8 mouse cellular contexts compared by ENCODE assay signal in genomic region chrX:164183844-164184243, GRCm38 (mm10). TPM values are rescaled to one million over a fixed set of nuclear protein-coding genes. Genes with fewer than 3 reads are reported as not detected.
DNase-seq lines count a peak whose midpoint lies in the region; ATAC-seq and TF ChIP-seq lines count a peak whose summit lies in the region.

No protein-coding gene starts in this region.

- no peaks in the 10 kb centered on the region for H3K4me1 ChIP-seq in forebrain, embryonic 10.5 days
- no peaks in the 10 kb centered on the region for H3K4me1 ChIP-seq in forebrain, embryonic 15.5 days
- H3K4me1 ChIP-seq in liver, embryonic 14.5 days (replicated peaks; ENCODE audit: control insufficient read depth in 2 of 2, insufficient read depth in 2 of 2, low read length in 1 of 2): no peaks in the 10 kb centered on the region

- no peak for TF ChIP-seq EP300 in liver, embryonic 14.5 days (IDR thresholded peaks at IDR 0.05; ENCODE audit: low read depth)

- ATAC-seq in forebrain, embryonic 15.5 days (replicated peaks): no peak
- no peak for ATAC-seq in liver, embryonic 14.5 days (ENCODE audit: insufficient read depth)

- WGBS in forebrain, embryonic 10.5 days: 42% methylated on average over 3 of the region's 3 CpGs
- 38% methylated on average over 3 of the region's 3 CpGs for WGBS in forebrain, embryonic 15.5 days
- 18% methylated on average over 3 of the region's 3 CpGs for WGBS in liver, embryonic 14.5 days (ENCODE audit: insufficient replicate concordance)

- peak; percentile 21 for DNase-seq in forebrain, embryonic 10.5 days (ENCODE audit: extremely low spot score, low spot score)
- peak; percentile 55 to 62 for DNase-seq in B cell, adult 2 months
- DNase-seq in brain, embryonic 18.5 days (ENCODE audit: low read depth, low spot score): peak; percentile 3
- DNase-seq in fibroblast of lung, adult 2 months (ENCODE audit: low read depth): peak; percentile 51
- DNase-seq in kidney, adult 9 months: peak; percentile 54
- DNase-seq in liver, embryonic 14.5 days (ENCODE audit: low read depth in 3 of 3, low spot score in 3 of 3): peak; percentile 33 to 37 (median 36)
- peak; percentile 23 to 38 for DNase-seq in right cerebral cortex, postnatal 10 days (ENCODE audit: low spot score in 2 of 2)

- TF ChIP-seq CTCF in liver, embryonic 14.5 days (IDR thresholded peaks at IDR 0.05; ENCODE audit: low read depth): peak; percentile 74

- H3K36me3 ChIP-seq in forebrain, embryonic 10.5 days (replicated peaks): no peaks in the 10 kb centered on the region
- H3K36me3 ChIP-seq in forebrain, embryonic 15.5 days: no peaks in the 10 kb centered on the region
- H3K36me3 ChIP-seq in liver, embryonic 14.5 days (replicated peaks; ENCODE audit: control insufficient read depth, insufficient read depth, low read depth): no peaks in the 10 kb centered on the region

- no peak overlapping the region for H3K27ac ChIP-seq in forebrain, embryonic 10.5 days
- H3K27ac ChIP-seq in forebrain, embryonic 15.5 days (replicated peaks): no peak overlapping the region
- H3K27ac ChIP-seq in liver, embryonic 14.5 days: no peak overlapping the region

- no peaks in the 10 kb centered on the region for H3K9me3 ChIP-seq in forebrain, embryonic 10.5 days
- H3K9me3 ChIP-seq in forebrain, embryonic 15.5 days: no peaks in the 10 kb centered on the region
- no peaks in the 10 kb centered on the region for H3K9me3 ChIP-seq in liver, embryonic 14.5 days (ENCODE audit: control insufficient read depth, low read length)

- H3K4me3 ChIP-seq in forebrain, embryonic 10.5 days: no peak overlapping the region
- no peak overlapping the region for H3K4me3 ChIP-seq in forebrain, embryonic 15.5 days
- H3K4me3 ChIP-seq in liver, embryonic 14.5 days (ENCODE audit: insufficient read depth in 1 of 2, low read depth in 2 of 2, low read length in 2 of 2): no peak overlapping the region

- peaks cover 58% of the 10 kb centered on the region for H3K27me3 ChIP-seq in forebrain, embryonic 10.5 days (ENCODE audit: poor library complexity, severe bottlenecking)
- H3K27me3 ChIP-seq in forebrain, embryonic 15.5 days: no peaks in the 10 kb centered on the region
- H3K27me3 ChIP-seq in liver, embryonic 14.5 days (ENCODE audit: control insufficient read depth, insufficient read depth, low read length): no peaks in the 10 kb centered on the region

- no peak overlapping the region for H3K9ac ChIP-seq in forebrain, embryonic 15.5 days (replicated peaks)
- H3K9ac ChIP-seq in liver, embryonic 14.5 days (replicated peaks): no peak overlapping the region

- no peak overlapping the region for H3K4me2 ChIP-seq in forebrain, embryonic 15.5 days (replicated peaks)
- H3K4me2 ChIP-seq in liver, embryonic 14.5 days (ENCODE audit: low read depth): no peak overlapping the region

RNA-seq across cellular contexts. Expression of gene Ace2, which starts 44.7 kb away (rescaled TPM):
- 0.25 and 0.27 TPM in 2 replicates for polyA plus RNA-seq in forebrain, embryonic 10.5 days (2016; fragmentation: Nextera tagmentation; extraction: Ambion mirVana)
- 0.06 and 0.15 TPM in 2 replicates for polyA plus RNA-seq in forebrain, embryonic 15.5 days (2015; fragmentation: Nextera tagmentation; extraction: Ambion mirVana)
- 0.01 TPM in 1 of 2 replicates, not detected in the other for polyA plus RNA-seq in liver, embryonic 14.5 days (2012; rRNA removed)
- polyA plus RNA-seq in liver, embryonic 14.5 days (2014; fragmentation: Nextera tagmentation; extraction: Ambion mirVana): not detected in 2 replicates

Comparison
In these comparisons a context has a peak if more than half of its experiments do, and no peak if none do; other contexts are left out.
1. DNase-seq: peak in every context shown above with its lines; median percentile 58 in B cell, adult 2 months; 54 in kidney, adult 9 months; 51 in fibroblast of lung, adult 2 months; 36 in liver, embryonic 14.5 days; 30 in right cerebral cortex, postnatal 10 days; 21 in forebrain, embryonic 10.5 days; 3 in brain, embryonic 18.5 days.